Mouse (Mus musculus) G1E (cell line): ENCODE data around the gene Tgfbr3. TPM values are rescaled to one million over a fixed set of nuclear protein-coding genes. Genes with fewer than 3 reads are reported as not detected.

Experiments
- ATAC-seq: 2 replicates; pipeline ENCODE4 v1.8.0; 2016; ENCODE audit warnings: mild to moderate bottlenecking; ENCODE audit not compliant: insufficient number of reproducible peaks, poor library complexity, low FRiP score, severe bottlenecking; ENCODE audit errors: extremely low read depth
- DNase-seq: peaks from one replicate; pipeline ENCODE4 v3.0.0; 2012; ENCODE audit warnings: low spot score
- H3K27me3 ChIP-seq: 2 replicates; pipeline ENCODE4 v1.6.1; 2012; ENCODE audit warnings: mild to moderate bottlenecking, low read length, inconsistent platforms; ENCODE audit not compliant: insufficient read depth
- H3K36me3 ChIP-seq: replicated peaks from 2 replicates; pipeline ENCODE3; 2012; ENCODE audit warnings: mild to moderate bottlenecking, inconsistent platforms
- H3K4me1 ChIP-seq: 2 replicates; pipeline ENCODE4 v1.6.1; 2012; ENCODE audit warnings: low read depth, low read length, inconsistent platforms, mixed read lengths; ENCODE audit not compliant: insufficient read depth
- H3K4me3 ChIP-seq: 2 replicates; pipeline ENCODE4 v1.5.1; 2012; ENCODE audit warnings: low read depth, mild to moderate bottlenecking, inconsistent platforms, low read length, moderate library complexity, mixed read lengths
- H3K9me3 ChIP-seq: replicated peaks from 2 replicates; pipeline ENCODE4 v1.6.1; 2012; ENCODE audit warnings: inconsistent platforms
- CTCF ChIP-seq: IDR thresholded peaks from 2 replicates; pipeline ENCODE4 v1.5.1; 2012; ENCODE audit warnings: low read depth, low read length, inconsistent platforms, mixed read lengths
- GATA1 ChIP-seq: IDR thresholded peaks from 2 replicates; pipeline ENCODE4 v1.6.1; 2012; ENCODE audit warnings: borderline replicate concordance, low read length, inconsistent platforms, mixed read lengths
- GATA2 ChIP-seq: IDR thresholded peaks from 2 replicates; pipeline ENCODE4 v1.6.1; 2012; ENCODE audit warnings: low read depth, low read length, inconsistent platforms, borderline replicate concordance
- POLR2AphosphoS5 ChIP-seq: IDR thresholded peaks from 2 replicates; pipeline ENCODE4 v1.6.1; 2012; ENCODE audit warnings: low read depth, low read length, inconsistent platforms; ENCODE audit not compliant: insufficient replicate concordance
- TAL1 ChIP-seq: conservative IDR thresholded peaks from 2 replicates; pipeline ENCODE4 v1.6.1; 2012; ENCODE audit warnings: low read depth, low read length, inconsistent platforms, mixed read lengths
- polyA plus RNA-seq: library from polyadenylated mRNA; stranded (reverse); fragments of >175 nt; gene quantifications from 2 replicates; pipeline ENCODE4 v1.2.3, GENCODE M21; 2012
- total RNA-seq, 2 experiments: library from RNA; stranded (forward) in 1 of 2; stranded (reverse) in 1 of 2; fragments of 200-1000 nt in 1 of 2; fragments of >200 nt in 1 of 2; fragmentation: Nextera tagmentation in 1 of 2; gene quantifications; 2 replicates each; pipeline ENCODE4 v1.2.3; 2014 to 2017

Tgfbr3 gene
- total and polyA plus RNA-seq, 3 experiments = 0.05 TPM; not detected in 2

DNA sequence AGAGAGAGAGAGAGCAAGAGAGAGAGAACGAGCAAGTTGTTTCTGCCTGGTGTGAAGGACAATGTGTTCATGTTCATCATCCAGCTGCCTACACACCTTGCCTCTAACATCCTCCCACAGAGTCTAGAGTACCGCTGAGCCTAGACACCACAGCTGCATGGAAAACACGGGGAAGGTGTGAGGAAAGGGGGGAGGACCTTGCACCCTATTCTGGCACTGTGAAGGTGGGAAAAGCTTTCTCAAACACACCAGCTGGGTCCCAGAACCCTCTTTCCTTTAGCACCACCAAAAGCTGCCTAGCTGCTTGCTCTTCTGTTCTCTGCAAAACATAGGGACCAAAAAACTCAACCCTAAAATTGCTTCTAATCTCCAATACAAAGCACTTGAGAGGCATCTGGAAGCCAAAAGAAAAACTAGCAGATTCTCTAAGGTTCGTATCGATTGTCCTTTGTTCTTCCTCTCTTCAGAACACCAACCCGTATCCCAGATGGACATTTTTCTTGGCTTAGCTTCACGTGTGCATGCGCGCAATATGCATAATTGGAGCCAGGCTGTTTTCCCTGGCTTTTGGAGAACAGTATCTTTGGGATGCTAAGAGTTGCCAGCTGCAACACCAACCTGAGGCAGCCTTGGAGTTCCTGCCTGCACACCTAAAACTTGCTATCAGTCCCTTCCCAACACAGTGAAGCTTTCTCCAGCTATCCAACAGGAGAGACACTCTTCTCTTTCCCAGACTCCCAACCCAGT lies 6.7 kb downstream of the Tgfbr3 start:
- Histone ChIP-seq H3K27me3 (no peaks in the 10 kb centered on the region; the same call in 1 of the 2 replicates), H3K9me3 (no peaks in the 10 kb centered on the region), H3K4me1 (no peaks in the 10 kb centered on the region), H3K36me3 (no peaks in the 10 kb centered on the region), H3K4me3 (no peak overlapping the region)
- TF ChIP-seq GATA1 = no peak
- no peak for TF ChIP-seq TAL1
- TF ChIP-seq CTCF = no peak
- TF ChIP-seq GATA2 = no peak
- TF ChIP-seq POLR2AphosphoS5 = no peak
- no peak for DNase-seq
- ATAC-seq = no peak

DNA sequence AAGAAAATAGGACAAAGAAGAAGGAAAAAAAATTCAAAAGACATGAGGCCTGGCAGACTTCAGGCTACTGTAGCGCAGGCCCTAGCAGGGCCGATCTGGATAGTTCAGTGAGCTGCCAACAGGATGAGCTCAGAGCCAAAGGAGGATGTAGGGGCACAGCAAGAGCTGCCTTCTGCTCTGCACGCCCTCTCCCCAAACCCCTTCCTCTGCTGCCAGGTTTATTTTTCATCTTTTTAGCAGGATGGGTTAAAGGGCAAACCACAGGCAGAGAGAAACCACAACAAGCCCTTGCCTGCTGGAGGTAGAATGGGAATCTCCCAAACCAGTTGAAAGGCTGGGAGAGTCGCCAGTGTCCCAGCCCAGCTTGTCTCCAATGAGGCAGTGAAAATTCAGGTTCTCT lies 10.2 kb downstream of the Tgfbr3 start:
- ATAC-seq (no peak), DNase-seq (no peak)
- Histone ChIP-seq H3K4me1 (no peaks in the 10 kb centered on the region), H3K27me3 (no peaks in the 10 kb centered on the region; the same call in 1 of the 2 replicates), H3K9me3 (no peaks in the 10 kb centered on the region), H3K36me3 (no peaks in the 10 kb centered on the region), H3K4me3 (no peak overlapping the region)
- TF ChIP-seq CTCF = no peak
- TF ChIP-seq TAL1 = no peak
- TF ChIP-seq GATA1 = no peak
- TF ChIP-seq POLR2AphosphoS5 = no peak
- no peak for TF ChIP-seq GATA2

DNA sequence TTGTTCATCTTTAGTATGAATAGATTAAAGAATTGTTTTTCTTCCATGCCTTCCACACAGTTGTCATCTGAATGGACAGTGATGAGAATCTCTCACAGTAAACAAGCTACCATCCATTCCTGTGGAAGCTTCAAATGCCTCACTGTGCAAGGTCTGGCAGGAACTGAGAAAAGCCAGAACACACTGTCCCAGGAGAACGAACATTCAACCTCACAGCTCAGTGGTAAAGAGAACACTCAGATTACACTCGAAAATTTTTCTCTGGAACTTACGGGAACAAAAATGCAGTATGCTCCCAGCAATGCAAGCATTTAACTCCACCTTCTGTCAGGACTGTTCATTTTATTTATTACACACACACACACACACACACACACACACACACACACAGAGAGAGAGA lies 13.2 kb downstream of the Tgfbr3 start:
- Histone ChIP-seq H3K4me1 (no peaks in the 10 kb centered on the region), H3K27me3 (no peaks in the 10 kb centered on the region), H3K36me3 (no peaks in the 10 kb centered on the region), H3K4me3 (no peak overlapping the region), H3K9me3 (no peaks in the 10 kb centered on the region)
- TF ChIP-seq TAL1 = no peak
- TF ChIP-seq GATA1 = no peak
- TF ChIP-seq CTCF = no peak
- no peak for TF ChIP-seq GATA2
- no peak for TF ChIP-seq POLR2AphosphoS5
- DNase-seq (no peak), ATAC-seq (no peak)

DNA sequence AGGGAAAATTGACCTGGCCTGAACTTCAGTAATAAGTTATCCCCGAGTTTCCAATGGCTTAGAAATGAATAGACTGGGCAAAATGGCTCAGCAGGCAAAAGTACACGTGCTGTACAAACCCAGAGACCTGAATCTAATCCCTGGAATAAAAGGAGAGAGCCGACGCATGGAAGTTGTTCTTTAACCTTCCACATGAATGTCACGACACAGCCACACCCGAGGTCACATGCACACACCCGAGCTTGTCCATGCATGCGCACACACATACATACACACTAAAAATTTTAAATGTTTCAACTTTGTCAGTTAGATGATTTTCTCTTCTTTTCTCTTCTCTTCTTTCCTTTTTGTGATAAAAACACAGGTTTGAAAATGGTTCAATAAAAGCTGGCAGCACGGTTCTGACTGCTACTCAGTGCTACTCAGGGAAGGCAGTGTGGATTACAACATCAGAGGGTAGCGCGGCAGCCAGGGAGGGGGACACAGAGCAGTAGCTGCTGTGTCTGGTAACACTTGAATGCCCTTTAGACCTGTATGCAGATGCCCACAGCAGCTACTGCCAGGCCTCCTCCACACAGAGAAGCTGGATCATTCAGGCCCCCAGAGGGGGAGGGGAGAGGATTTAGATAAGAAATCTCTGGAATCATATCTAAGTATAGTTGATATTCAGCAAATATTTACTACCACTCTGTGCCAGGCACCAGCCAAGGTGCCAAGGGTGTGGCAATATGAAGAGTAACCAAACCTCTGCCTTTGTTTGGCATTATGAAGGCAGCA lies 17.0 kb downstream of the Tgfbr3 start:
- no peaks in the 10 kb centered on the region for H3K36me3 ChIP-seq
- no peak overlapping the region for H3K4me3 ChIP-seq
- no peaks in the 10 kb centered on the region for H3K27me3 ChIP-seq
- no peaks in the 10 kb centered on the region for H3K4me1 ChIP-seq
- DNase-seq (no peak), ATAC-seq (no peak)
- TF ChIP-seq GATA2 = no peak
- no peak for TF ChIP-seq POLR2AphosphoS5
- no peak for TF ChIP-seq CTCF
- no peak for TF ChIP-seq GATA1
- no peak for TF ChIP-seq TAL1
- H3K9me3 ChIP-seq = no peaks in the 10 kb centered on the region

DNA sequence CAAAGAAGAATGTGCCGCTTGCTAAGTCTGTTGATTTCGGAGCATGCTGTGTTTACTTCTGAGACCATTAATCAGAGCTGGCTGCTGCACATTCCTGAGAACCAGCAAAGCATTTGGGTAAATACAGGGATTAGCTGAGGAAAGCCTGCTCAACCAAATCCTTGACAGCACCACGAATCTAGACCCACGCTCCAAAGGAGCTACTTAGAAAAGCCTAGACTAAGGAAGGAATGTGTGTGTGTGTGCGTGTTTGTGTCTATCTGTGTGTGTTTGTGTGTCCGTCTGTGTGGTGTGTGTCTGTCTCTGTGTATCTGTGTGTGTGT lies 20.5 kb downstream of the Tgfbr3 start:
- H3K9me3 ChIP-seq = no peaks in the 10 kb centered on the region
- no peak for TF ChIP-seq POLR2AphosphoS5
- TF ChIP-seq TAL1 = no peak
- TF ChIP-seq GATA1 = no peak
- no peak for TF ChIP-seq GATA2
- no peak for TF ChIP-seq CTCF
- DNase-seq = no peak
- no peak for ATAC-seq
- 0 out of 2 replicates have a peak, but pooled peaks cover 2% of the 10 kb centered on the region for H3K4me1 ChIP-seq
- H3K27me3 ChIP-seq = peaks cover 3% of the 10 kb centered on the region; the same call in 1 of the 2 replicates
- no peaks in the 10 kb centered on the region for H3K36me3 ChIP-seq
- H3K4me3 ChIP-seq = no peak overlapping the region

DNA sequence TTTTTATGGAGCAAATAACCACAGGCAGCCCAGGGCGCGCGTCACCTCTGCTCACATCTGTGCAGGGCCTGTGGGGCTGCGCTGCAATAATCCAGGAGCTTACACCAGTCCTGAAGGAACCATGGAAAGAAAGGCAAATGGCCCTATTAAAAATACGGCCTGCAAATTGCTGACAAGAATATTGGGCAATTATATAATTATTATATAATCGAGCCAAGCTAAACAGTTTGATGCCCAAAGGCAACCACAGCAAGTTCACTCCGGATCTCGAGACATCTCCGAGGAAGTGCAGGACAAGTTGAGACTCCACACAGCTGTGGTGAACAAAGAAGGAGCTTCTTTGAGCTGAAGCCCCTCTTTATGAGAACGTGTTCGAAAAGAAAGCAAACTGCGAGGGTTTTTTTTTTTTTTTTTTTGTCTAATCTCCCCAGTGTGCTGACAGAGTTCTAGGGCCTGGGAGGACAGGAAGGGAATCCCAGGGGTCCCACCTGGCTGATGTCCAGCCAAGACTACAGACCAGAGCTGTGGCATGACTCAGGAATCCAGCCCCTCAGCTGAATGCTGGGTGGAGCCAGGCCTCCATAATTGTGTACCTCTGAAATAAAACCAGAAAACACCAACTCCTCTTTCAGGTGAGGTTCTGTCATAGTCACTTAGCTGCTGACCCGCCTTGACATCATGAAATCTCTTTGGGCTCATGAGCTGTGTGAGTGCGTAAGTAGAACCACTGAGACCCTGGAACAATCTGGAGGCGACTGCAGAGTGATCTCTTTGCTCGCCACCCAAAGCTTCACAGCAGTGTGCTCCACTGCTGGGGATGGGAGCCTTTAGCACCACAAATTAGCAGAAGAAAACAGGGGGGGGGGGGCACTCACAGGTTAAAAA lies 21.1 kb downstream of the Tgfbr3 start:
- H3K4me3 ChIP-seq = no peak overlapping the region

More for the DNA sequence above, 21.1 kb downstream of the Tgfbr3 start:
- Histone ChIP-seq H3K9me3 (no peaks in the 10 kb centered on the region), H3K27me3 (peaks cover 3% of the 10 kb centered on the region; the same call in 1 of the 2 replicates), H3K4me1 (0 out of 2 replicates have a peak, but pooled peaks cover 2% of the 10 kb centered on the region), H3K36me3 (no peaks in the 10 kb centered on the region)
- no peak for ATAC-seq
- no peak for DNase-seq
- no peak for TF ChIP-seq TAL1
- TF ChIP-seq GATA1 = no peak
- TF ChIP-seq CTCF = no peak
- TF ChIP-seq POLR2AphosphoS5 = no peak
- TF ChIP-seq GATA2 = no peak
